Mouse (Mus musculus) olfactory bulb, adult 2 months (tissue): ENCODE data around the gene Gm28048.

Experiments
- CTCF ChIP-seq: fragments of 200-500 bp; IDR thresholded peaks from 2 replicates; pipeline ENCODE4 v1.5.1; 2012; ENCODE audit warnings: low read depth, mild to moderate bottlenecking, low read length, moderate library complexity; ENCODE audit not compliant: insufficient read depth
- POLR2A ChIP-seq: fragments of 200-500 bp; IDR thresholded peaks from 2 replicates; pipeline ENCODE4 v1.6.1; 2012; ENCODE audit warnings: mild to moderate bottlenecking, low read depth, low read length, moderate library complexity; ENCODE audit not compliant: insufficient read depth

GRCm38 (mm10) chr11:22972746-22973526, 9.0 kb downstream of the Gm28048 start:
- TF ChIP-seq CTCF, result no peak
- no peak for TF ChIP-seq POLR2A
